ENCODE assay signal across 13 mouse cellular contexts in the genomic region with DNA sequence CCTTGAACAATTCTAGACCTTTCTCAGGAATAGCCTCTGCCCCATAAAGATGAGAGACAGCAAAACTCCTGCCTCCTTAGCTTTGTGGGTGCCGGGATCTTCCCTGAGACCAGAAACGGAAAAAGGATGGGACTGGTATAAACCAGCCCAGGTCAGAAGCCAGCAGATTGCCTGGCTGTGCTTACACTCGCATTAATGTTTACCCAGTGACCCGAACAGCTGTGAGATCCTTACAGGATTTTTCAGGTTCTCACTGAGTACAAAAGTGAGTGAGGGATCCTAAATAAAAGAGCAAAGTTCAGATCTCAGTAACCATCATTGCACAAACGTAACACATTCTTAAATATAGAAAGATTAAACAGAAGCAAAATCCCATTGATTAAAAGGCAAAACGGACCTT. TPM values are rescaled to one million over a fixed set of nuclear protein-coding genes. Genes with fewer than 3 reads are reported as not detected.
"Had no signal": no experiment of that assay in that cellular context is flagged by ENCODE, and none has a peak within 500 bp of the region (broad histone marks: within the 10 kb centered on the region; RNA-seq: fewer than 3 reads in every experiment).

No protein-coding gene starts in this region.

- H3K27me3 ChIP-seq: limb, embryonic 12.5 days; liver, embryonic 12.5 days; lung, embryonic 15.5 days; neural tube, embryonic 12.5 days had no signal

- H3K36me3 ChIP-seq: limb, embryonic 12.5 days; liver, embryonic 12.5 days; lung, embryonic 15.5 days; midbrain, embryonic 10.5 days; neural tube, embryonic 12.5 days had no signal

- DNase-seq: layer of hippocampus, adult 9-11 months; layer of hippocampus, postnatal 36 days; midbrain, embryonic 14.5 days; thymus, adult 18-20 months had no signal

- H3K27ac ChIP-seq: limb, embryonic 12.5 days; liver, embryonic 12.5 days; lung, embryonic 15.5 days; midbrain, embryonic 10.5 days; neural tube, embryonic 12.5 days had no signal

- ATAC-seq: hindbrain, embryonic 16.5 days; inflammation-experienced regulatory T-cells, adult 6 months; intestine, postnatal 0 days; liver, embryonic 12.5 days had no signal

- H3K4me3 ChIP-seq: limb, embryonic 12.5 days; liver, embryonic 12.5 days; lung, embryonic 15.5 days; midbrain, embryonic 10.5 days; myocyte; neural tube, embryonic 12.5 days had no signal

- H3K4me2 ChIP-seq: limb, embryonic 12.5 days; liver, embryonic 12.5 days; lung, embryonic 15.5 days; neural tube, embryonic 12.5 days had no signal

- H3K9me3 ChIP-seq: limb, embryonic 12.5 days; liver, embryonic 12.5 days; lung, embryonic 15.5 days; midbrain, embryonic 10.5 days; neural tube, embryonic 12.5 days had no signal

- H3K4me1 ChIP-seq: limb, embryonic 12.5 days; liver, embryonic 12.5 days; lung, embryonic 15.5 days; midbrain, embryonic 10.5 days; neural tube, embryonic 12.5 days had no signal

- H3K9ac ChIP-seq: limb, embryonic 12.5 days; liver, embryonic 12.5 days; lung, embryonic 15.5 days; neural tube, embryonic 12.5 days had no signal

RNA-seq across cellular contexts. Expression of a gene that starts 32.7 kb away (rescaled TPM):
- polyA plus RNA-seq: inflammation-experienced regulatory T-cells, adult 6 months; intestine, postnatal 0 days; myocyte had no signal
